Mouse (Mus musculus) kidney, postnatal 14 days (tissue): ENCODE measurements around the gene Nbeal1.
"Not testable (repeated sequence)": the region's sequence is repeated elsewhere in the genome, so short reads cannot be mapped to it uniquely, and the experiment has no call there.

Experiments
- DNase-seq: peaks from one replicate; pipeline ENCODE4 v3.0.0; 2022; ENCODE audit warnings: mixed read lengths

Gene Nbeal1

GRCm38 (mm10) chr1:60179932-60180783 lies at the start of gene Nbeal1:
TSS of gene Nbeal1 (plus strand) at chr1:60180599.
- DNase-seq: peak; percentile 100

- DNase-seq: no peak
Observed at GRCm38 (mm10) chr1:60137346-60137745, 43.1 kb upstream of the Nbeal1 start.

- DNase-seq: no peak
Observed at GRCm38 (mm10) chr1:60152700-60153099, 27.7 kb upstream of the Nbeal1 start.

DNA sequence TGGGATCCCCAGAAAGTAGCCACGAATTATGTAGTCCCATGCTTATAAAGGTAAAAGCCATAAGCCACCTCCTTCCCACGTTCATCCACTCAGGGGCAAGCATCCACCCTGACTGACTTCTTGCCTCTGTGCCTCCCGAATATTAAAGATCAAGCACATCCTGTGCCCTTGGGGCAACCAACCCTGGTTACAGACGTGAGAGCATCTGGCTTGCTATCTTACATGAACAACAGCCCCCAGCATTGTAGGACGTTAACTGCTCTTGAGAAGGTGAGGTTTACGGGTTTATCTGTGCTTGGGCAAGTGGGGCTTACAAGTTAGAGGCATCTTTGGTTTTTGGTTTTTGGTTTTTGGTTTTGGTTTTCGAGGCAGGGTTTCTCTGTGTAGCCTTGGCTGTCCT lies 23.7 kb upstream of the Nbeal1 start:
- no peak for DNase-seq

GRCm38 (mm10) chr1:60158411-60158810 lies 22.0 kb upstream of the Nbeal1 start:
- DNase-seq: peak; percentile 63

- no peak for DNase-seq
Observed at GRCm38 (mm10) chr1:60163676-60164075, 16.7 kb upstream of the Nbeal1 start.

- DNase-seq: no peak
Observed at GRCm38 (mm10) chr1:60169626-60170025, 10.8 kb upstream of the Nbeal1 start.

DNA sequence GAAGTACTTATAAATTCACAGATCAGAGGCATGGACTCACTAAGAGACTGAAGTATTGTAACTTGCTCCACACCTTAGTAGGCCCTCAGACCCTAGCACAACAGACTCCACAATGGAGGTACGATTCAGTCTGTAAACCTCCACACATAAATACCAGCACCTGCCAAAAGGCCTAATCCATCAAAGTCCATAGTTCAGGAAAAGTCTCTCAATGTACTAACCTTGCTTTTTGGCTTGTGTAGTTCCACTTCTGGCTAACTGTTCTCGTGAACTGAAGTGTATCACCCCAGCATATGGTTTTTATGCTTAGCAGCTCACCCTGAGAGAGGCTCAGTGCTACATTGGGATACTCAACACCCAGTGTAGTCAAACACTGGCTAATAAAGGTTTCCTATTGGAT lies 10.1 kb upstream of the Nbeal1 start:
- DNase-seq: no peak

DNA sequence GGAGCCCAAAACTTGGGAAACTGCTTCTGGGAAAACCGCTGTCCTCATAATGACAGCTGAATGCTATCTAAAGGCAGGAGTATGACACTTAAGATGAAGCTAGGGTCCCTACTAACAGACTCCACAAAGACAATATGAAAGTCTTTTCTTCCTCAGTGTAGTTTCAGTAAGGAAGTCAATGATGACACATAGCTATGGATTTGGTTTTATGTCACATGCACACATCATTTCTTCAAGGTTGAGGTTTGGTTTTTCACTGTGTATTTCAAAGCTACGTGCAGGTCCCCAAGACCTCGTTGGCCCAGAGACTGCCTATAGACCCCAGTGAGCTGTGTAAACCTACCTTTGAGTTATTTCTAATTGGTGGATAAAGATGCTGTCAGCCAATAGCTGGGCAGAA lies 7.3 kb upstream of the Nbeal1 start:
- DNase-seq: no peak

DNA sequence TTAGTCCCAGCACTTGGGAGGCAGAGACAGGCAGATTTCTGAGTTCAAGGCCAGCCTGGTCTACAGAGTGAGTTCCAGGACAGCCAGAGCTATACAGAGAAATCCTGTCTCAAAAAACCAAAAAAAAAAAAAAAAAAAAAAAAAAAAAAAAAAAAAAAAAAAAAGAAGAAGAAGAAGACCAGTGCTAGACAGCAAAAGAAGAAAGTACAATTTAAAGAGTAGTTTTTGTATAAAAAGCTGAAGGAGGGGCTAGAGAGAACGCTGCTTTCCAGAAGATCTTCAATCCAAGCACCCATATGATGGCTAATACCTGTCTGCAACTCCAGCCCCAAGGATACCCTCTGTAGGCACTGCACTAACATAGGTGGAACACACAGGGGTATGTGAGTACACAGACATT lies 2.6 kb upstream of the Nbeal1 start:
- not testable (repeated sequence) for DNase-seq

DNA sequence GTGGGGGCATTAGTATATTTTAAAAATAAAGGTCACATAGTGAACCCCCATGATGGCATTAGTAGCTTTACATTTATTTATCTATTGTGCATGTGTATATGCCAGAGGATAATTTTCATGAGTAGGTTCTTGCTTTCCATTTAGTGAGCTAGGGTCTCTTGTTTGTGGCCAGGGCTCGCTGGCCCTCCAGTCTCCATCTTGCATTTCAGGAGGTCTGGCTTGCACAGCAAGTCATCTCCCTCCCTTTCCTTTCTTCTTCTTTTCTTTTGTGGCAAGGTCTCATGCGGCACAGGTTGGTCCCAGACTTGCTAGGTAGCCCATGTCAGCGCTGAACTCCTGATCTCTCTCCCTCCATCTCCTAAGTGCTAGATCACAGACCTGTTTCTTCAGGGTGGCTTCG lies 1.0 kb upstream of the Nbeal1 start:
- no peak for DNase-seq

DNA sequence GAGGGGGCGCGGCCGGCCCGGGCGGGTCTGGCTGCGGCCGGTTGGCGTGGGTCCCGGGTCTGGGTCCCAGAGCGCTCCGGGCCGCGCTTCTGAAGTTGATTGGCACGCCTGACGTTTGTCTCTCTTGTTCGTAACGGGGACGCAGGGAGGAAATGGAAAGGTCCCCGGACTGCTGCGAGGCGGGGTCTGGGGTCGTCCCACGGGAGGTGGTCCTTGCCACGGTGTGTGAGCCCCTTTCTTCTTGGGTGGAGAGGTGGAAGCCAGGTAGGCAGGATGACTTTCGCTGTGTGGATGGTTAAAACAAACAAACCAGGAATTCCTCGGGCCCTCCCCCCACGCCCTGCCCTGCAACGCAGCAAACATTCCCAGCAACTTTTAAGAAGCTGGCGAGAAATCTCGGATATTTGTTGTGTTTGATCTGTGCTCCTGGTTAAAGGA lies 404 bp downstream of the Nbeal1 start:
- no peak for DNase-seq

DNA sequence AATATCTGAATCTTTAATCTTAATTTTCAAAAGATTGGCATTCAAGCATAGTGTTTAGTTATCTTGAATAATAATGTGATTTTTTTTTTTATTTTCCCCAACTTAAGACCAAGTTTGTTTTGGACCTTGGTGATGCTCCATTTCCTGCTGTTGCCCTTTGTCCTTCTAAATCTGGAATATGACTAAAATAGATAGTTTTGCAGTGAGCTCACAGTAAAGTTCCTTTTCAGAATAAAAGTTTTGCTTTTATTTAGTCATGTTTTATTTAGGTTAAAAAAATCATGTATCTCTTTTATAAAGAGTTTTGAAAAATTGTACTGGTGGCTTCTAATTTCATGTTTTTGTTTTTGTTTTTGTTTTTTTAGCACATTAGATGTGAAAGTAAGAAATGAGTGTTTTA lies 8.1 kb downstream of the Nbeal1 start:
- DNase-seq: no peak

- DNase-seq: no peak
Observed at GRCm38 (mm10) chr1:60196813-60197212, 16.4 kb downstream of the Nbeal1 start.

- DNase-seq: no peak
Observed at GRCm38 (mm10) chr1:60199006-60199405, 18.6 kb downstream of the Nbeal1 start.

DNA sequence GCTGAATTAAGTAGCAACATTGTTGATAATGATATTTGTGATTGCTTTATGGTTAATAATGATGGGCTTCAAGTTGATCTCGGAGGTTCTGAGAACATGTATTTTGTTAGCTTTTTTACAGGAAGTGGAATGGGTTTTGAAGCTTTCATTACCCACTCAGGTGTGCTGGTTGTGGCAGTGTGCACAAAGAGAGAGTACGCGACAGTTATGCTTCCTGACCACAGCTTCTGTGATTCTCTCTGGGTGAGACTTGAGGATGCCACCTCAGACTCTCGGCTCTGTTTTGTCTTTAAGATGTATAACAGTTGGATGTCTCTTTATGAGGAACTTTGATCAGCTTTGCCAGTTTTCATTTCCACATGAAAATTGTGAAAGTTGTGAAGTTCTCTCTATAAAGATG lies 55.9 kb downstream of the Nbeal1 start:
- no peak for DNase-seq

GRCm38 (mm10) chr1:60240430-60240829 lies 60.0 kb downstream of the Nbeal1 start:
- no peak for DNase-seq

DNA sequence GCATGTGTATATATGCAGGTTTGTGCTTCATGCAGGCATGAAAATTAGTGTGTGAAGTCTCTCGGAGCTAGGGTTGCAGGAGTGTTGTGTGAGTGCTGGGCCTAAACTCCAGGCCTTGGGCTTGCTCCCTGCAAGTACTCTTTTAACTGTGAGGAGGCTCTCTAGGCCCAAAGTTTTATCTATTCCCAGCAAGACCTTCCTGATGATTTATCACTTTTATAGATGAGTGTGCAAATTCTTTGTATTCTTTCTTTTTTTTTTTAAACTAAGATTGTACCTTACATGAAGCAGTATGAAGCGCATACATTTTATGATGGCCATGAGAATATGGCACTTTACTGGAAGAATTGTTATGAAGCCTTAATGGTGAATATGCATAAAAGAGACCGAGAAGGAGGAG lies 87.7 kb downstream of the Nbeal1 start:
- DNase-seq: no peak

DNA sequence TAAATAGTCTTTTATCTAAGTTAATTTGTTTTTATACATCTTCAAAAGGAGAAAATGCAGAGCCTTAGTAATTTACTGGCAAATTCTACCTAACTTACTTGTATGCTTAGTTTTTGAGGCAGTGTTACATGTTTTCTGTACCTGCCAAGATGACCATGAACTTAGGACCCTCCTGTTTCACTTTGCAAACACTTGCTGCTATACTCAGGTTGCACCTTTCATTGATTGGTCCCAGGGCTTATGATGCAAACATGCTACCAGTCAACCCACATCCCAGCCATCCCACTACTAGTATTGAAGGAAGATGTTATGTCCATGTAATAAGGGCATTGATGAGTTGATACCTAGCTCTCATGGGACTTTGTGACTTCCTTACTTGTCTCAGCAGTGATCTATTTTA lies 88.9 kb downstream of the Nbeal1 start:
- no peak for DNase-seq

DNA sequence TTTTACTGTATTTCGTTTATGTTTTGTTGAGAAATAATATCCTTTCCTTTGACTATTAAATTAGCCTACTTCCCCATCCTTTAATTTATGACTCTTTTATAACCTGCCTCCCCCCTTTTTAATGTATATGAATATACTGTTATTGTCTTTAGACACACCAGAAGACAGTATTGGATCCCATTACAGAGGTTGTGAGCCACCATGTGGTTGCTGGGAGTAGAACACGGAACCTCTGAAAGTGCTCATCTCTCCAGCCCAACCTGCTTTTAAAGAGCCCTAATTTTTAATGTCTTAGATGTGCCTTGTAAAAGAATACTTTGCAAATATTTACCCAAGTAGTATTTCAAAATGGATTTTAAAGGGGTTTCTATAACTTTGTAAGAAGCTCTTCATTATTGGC lies 92.1 kb downstream of the Nbeal1 start:
- peak; percentile 10 for DNase-seq

- DNase-seq: no peak
Observed at GRCm38 (mm10) chr1:60293921-60294320, 113.5 kb downstream of the Nbeal1 start.

DNA sequence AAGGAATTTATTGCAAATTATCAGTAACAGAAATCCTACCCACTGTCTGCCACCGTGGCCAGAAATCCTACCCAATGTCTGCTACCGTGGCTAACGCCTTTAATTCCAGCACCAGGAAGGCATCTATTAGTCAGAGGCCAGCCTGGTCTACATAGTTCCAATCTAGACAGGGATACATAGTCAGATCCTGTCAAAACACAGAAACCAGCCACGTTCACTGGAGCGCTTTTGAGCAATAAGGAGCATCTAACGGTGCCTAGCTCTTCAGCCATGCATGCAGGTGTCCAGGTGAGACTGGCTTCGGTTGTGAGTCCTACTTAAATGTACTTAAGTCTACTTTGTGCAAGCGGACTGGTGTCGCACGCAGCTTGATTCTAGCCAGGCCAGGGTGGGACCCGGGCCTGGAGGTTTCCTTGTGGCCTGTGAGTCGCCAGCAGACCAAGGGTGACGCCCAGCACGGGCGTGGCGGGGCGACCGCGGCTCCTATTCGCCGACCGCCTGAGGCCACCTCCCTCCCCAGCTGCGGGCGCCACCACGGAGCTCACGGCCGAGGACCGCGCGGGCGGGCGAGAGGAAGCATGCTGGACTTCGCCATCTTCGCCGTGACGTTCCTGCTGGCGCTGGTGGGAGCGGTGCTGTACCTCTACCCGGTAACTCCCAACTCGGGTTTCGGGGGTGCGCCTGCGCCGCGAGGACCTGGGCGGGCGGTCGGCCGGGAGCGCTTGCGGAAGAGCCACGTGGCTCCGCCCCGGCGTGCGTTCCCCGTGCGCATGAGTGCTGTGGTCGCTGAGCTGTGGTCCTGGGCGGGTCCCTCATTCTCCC lies 162.6 kb downstream of the Nbeal1 start, which contains the start of gene Cyp20a1:
TSS of gene Cyp20a1 (plus strand) at position 516 of the 822 bp plus-strand sequence.
- DNase-seq: peak; percentile 92

- DNase-seq: no peak
Observed at GRCm38 (mm10) chr1:60343630-60344455, 163.4 kb downstream of the Nbeal1 start.
